Mouse (Mus musculus) frontal cortex, adult (tissue): ENCODE measurements at regions not wholly inside any gene's neighbourhood (a gene's known extent, or its start where the extent isn't known, plus 50 kb on each side); places are given as distances from the start of the nearest gene placed in this dataset.
A peak's percentile ranks its signal among the peaks of the same experiment; 100 is the strongest.
"Not testable (repeated sequence)": the region's sequence is repeated elsewhere in the genome, so short reads cannot be mapped to it uniquely, and the experiment has no call there.

ENCODE experiments used
- ATAC-seq: cut with Nextera tagmentation; 2 replicates; pipeline ENCODE4 v1.9.2; 2017; ENCODE audit warnings: mild to moderate bottlenecking, moderate library complexity, mixed read lengths; ENCODE audit not compliant: low TSS enrichment

DNA sequence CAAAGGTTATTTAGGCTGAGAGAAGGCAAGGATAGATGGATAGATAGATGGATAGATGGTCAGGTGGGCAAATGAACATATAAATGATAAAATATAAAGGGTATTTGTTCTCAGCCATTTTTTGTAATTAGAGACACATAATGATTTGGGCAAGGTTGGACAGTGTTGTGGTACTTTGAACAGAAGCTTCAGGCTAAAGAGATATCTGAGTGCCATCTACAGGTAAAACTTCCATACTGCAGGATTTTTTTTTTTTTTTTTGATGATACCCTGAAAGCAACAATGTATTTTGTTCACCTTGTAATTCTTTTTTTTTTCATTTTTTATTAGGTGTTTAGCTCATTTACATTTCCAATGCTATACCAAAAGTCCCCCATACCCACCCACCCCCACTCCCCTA is 110.1 kb upstream of the Trabd2b start:
- no peak for ATAC-seq

DNA sequence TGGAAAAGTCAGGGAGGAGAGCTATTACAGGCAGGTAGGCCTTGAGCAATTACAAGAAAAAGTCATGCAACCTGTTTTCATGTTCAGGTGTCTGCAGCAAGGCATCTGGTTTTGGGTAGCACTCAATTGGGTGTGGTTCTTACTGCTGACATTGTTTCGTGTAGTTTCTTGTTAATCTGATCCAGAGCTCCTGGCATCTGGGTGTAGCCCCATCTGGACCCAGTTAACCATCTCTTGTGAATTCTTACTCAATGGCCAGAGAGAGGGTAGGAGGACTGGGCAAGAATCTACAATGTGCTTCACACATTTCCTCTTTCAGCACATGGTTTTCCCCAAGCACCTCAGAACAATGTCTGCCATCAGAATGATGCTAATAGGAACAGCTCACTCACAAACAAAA is 108.0 kb upstream of the Trabd2b start:
- not testable (repeated sequence) for ATAC-seq

DNA sequence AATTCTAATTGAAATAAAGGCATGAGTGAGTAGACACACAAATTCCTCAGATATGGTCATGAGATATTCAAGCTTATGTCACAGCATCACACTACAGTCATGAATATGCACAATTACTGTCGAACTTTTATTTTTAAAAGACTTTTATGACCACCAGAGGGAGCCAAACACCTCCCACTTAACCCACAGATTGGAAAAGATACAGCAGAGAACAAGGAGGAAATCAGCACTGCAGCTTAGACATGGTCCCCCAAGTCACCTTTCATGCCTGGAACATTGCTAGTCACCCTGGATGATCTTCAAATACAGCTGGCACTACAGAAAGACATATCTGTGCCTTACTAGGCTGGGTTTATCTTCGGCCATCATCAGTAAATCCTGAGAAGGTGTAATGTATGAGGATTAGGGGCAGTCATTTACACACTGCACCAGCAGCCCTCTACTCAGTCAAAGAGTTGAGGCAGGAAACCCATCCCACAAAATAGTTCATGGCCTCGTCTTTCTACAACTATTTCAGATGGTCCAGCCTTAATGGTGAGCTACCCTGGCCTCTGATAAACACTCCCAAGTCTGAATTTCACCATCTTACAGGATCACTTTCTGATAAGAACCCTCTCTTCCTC is 106.0 kb upstream of the Trabd2b start:
- ATAC-seq, result peak; percentile 62

DNA sequence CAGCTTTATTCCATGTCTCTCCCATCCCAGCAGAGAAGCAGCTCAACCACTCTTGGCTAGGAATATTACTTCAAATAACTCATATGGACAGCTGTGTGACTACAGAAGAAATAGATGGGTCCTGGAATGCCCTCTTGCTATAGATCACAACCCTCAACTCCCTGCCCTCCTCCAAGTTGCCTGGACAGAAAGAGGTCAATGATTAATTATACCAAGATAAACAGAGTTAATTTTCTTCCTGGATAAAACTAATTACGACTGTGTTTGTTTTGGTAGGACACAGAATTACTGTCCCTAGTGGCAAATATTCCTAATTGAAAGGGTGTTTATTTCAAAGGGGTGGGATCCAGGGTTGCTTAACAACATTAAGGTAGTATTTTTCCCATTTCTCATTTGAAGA is 101.9 kb upstream of the Trabd2b start:
- ATAC-seq, result no peak

DNA sequence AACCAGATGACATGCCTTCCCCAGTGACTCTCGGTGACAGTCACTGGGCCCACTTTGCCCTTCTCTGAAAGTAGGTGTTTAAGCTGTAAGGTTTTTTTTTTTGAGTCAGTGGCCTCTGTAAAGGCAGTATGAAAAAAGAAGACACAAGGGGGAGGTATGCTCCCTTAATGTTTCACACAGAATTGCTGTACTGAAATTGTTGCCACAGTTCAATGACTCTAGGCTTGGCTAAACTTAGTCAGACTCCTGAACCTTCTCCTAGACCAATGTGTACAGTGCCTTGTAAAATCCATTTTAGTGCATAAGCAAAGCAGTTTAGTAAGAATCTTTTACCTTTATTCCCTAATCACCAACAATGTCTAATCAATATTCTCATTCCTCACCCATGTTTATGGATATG is 99.0 kb upstream of the Trabd2b start:
- ATAC-seq, result no peak

DNA sequence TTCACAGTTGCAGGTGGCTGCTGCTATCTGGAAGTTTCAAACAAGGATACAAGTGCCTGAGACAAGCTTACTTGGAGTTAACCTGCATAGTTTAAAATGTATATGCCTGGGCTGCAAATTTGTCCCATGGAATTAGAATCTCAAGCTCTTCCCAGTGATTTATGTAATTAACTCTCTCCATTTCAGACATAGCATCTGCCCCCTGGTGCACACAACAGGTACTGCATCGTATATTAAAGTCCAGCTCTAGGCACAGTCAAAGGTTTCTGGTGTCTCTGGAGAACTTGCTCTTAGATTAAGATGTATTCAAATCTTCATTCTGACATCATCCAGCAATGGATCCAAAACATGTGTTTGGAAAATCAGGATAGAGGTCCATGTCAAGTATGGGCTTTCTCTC is 98.0 kb upstream of the Trabd2b start:
- 0 out of 2 replicates have a peak, but pooled peaks have one; percentile 31 for ATAC-seq

DNA sequence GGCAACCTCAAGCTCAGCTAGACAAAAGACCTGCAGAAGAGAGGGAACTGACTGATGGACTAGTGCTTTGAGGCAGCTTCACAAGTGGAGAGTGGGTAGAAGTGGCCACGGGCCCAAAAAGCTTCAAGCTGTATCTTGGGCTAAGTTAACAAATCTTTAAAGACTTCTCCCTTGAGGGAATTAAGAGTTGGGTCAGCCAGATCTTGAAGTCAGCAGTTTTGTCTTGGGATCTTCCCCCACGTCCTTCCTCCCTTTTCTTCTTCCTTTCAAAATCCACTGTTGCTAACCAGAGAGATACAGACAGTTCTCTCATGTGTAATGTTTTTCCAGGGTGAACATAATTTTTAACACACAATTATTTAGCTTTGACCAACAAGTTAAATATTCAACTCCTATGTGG is 91.5 kb upstream of the Trabd2b start:
- no peak for ATAC-seq

DNA sequence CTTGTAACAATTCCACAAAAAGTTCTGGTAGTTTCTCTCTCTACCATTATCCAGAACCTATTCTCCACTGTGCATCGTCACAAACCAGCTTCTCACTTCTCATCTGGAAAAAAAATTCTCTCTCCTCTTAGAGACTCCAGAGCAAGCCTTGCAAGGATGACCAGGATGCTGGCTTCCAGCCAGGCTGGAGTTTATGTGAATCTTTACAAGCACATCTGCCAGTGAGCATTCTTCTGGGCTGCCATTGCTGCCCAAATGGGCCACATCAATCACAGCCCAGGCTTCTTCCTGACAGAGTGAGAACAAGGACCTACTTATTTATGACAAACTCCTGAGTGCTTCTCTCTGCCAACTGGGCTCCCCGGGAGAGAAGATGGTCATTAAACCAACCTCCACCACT is 91.0 kb upstream of the Trabd2b start:
- ATAC-seq, result no peak

DNA sequence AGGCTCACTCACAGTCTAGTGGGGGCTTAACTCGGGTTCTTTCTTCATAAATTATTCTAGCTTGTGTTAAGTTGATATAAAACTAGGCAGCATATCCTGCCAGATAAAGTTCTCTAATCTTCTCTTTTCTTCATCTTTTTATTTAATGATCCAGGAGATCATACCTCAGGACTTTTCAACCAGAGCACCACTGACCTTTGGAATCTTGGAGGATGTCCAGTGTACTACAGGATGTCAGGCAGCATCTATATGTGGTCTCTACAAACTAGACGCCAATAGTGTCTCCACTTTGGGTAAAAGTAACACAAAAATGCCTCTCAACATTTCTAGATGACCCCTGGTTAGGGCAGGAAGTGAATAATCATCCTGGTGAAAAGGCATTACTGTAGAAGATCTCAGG is 89.4 kb upstream of the Trabd2b start:
- no peak for ATAC-seq

DNA sequence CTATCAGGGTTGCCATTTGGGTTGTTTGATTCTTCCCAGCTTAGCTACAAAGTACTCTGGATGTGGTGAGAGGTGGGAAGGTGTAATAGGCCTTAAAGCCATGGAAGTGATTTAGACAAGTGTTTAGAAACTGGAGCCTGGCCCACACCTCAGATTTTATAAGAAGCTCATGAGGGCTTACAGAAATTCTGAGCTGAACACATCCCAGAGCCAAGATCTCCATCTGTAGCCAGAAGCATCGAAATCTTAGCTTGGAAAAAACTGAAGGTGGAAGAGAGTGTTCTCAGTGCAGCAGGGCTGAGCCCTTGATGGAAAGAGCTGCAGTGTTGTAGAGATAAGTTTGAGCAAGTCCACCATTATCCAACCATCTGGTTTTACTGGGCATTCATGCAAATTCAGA is 86.4 kb upstream of the Trabd2b start:
- peak; percentile 77 for ATAC-seq

DNA sequence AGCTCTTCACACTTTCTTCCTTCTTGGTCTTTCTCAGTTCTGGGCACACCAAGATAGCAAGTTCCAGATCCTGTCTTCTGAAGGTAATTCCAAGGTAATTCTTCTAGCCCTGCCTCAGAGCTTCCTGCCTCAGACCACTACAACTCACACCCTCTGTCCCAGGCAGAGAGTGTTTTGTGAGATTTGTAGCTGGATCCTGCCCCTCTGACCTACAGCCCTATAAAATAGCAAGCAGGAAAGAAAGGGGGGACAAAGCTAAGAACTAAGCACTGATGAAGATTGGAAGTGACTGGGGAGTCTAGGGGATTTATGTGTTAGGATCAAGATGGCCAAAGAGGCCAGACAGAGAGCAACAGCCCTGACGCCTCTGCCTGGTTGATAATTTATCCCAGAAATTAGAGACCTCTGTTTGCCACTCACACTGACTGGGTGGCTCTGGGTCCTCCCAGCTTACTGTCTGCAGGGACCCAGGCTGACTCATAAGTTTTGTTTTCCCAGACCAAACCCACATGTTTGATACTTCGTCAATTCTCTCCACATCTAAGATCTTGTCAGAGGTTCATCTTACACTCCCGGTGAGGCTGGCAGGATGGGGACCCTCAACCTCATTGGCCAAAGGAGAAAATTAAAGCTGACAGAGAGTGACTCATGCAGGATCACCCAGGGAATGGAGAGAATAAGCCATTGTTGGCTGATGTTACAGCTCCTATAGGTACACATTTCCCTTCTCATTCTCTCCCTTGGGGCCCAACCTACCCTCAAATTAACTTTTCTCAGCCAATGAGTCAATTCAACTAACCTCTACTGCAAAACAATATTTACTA is 84.8 kb upstream of the Trabd2b start:
- ATAC-seq, result no peak

DNA sequence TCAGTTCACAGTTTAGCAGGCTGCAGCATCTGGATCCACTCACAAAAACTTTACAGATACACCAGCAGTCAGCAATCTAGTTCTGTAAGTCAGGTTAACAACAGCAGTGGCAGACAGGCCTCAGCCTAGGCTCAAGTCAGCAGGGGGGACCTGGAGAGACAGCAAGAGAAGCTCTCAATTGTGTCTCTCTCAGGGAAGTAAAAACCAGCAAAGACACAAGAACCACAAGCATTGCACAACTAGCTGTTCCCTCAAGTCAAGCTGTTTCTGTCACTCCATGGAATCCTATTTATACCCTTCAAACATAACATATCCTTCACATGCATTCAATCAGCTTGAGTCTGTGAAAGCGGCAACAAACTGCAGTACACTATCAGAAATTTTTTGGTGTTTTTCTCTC is 76.5 kb upstream of the Trabd2b start:
- no peak for ATAC-seq

DNA sequence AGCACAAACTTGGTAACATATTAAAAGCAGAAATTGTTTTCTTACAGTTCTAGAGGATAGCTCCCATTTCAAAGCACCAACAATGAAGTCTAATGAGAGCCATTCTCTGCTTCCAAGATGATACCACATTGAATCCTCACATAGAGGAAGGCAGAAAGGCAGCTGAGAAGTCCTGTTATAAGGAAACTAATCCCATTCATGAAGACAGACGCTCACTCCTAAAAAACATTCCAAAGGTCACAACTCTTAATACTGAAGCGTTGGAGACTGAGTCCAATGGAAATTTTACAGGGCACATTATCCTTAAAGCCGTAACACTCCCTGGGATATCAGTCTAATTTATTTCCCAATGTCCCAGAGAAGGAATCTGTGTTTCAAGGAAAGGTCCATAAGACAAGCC is 75.4 kb upstream of the Trabd2b start:
- ATAC-seq, result no peak

DNA sequence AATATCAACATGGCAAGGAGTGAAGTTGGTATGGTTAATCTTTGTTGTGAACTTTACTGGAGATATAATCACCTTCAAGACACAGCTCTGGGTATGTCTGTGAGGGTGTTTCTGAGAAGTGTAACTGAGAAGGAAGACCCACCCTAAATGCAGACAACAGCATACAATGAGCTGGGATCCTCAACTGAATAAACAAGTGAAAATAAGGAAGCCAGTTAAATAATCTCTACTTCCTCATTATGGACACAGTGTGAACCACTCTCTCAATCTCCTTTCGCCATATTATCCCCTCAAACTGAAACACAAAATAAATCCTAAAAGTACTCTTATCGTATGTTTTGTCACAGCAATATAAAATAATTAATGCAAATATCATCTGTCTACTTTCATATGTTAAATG is 71.7 kb upstream of the Trabd2b start:
- no peak for ATAC-seq

DNA sequence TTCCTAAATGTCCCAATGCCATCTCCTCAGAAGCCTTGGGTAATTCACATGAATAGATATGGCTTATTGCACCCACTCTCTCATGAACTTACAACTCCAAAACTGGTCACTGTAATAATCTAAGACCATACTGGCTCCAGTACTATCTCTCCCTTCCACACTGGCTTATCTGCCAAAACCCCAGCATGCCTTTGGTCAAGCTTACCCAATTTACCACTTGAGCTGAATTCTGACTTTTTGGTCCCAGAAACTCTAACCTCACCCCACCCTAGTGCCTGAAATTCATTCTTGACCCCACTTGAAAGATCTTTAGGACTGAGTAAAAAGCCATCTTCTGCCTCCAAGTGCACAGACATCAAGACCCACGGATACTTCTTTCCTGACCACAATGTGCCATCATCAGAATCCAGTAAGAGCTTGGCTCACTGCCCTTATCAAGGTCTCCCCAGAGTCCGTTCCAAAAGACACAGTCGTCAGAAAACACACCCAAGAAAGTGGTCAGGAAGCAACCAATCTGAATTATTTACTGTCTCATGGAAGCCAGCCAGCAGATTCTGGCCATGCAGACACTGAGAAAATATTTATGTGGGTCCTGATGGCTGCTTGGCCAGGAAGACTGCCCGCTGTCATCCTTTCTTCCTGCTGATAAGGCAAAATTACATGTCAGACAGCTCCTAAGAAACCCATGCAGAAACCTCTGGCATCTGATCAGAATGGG is 70.3 kb upstream of the Trabd2b start:
- ATAC-seq, result no peak

DNA sequence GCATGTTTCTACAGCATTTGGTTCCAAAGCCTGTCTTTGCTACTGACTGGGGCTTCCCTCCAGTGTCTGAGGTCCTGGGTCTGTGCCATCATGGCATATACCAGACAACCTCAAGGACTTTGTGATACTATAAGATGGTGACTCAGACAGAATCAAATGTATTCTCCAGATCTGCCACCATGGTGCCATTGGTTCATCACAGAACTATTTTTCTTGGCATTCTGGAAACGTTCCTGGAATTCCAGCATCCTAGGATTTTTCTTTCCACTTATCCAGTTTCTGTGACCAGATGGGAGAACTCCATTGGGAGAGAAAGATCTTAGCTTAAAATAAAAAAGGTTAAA is 69.8 kb upstream of the Trabd2b start:
- ATAC-seq, result peak; percentile 38

DNA sequence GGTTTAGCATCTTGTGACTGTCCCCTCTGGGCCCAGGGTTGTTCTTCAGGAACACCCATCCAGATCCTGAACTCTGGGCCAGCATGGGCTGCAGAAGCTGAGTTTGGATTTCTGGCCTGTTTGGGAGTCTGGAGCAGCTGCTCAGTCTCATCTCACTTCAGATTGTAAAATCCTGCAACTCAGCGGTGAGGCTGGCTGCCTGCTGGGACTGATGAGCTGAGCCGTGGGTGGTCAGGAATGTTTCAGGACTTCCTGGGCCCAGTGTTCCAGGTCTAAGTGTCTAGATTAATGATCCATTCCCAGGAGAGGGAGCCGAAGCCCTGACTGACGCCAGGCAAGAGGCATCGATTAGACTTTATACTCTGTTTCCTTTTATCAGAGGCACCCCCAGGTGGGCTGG is 66.7 kb upstream of the Trabd2b start:
- peak; percentile 84; the same call in 1 of the 2 replicates for ATAC-seq

DNA sequence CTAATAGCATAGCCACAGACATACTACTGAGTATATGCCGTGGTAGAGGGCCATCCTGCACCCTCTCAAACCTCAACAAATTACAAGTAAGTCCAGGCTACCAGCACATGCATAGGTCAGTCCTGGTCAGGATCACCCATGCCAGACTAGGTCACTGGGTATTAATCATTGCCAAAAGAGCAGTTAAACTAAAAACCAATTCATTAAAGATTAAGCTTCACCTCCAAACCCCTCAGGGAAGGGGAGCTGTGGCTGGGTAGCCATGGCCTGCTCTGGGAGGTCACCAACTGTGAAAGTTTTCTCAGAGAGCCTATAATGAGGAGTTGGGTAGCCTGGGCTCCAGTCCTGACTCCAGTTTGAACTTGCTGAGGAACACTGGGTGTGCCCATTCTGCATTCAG is 61.4 kb upstream of the Trabd2b start:
- no peak for ATAC-seq

DNA sequence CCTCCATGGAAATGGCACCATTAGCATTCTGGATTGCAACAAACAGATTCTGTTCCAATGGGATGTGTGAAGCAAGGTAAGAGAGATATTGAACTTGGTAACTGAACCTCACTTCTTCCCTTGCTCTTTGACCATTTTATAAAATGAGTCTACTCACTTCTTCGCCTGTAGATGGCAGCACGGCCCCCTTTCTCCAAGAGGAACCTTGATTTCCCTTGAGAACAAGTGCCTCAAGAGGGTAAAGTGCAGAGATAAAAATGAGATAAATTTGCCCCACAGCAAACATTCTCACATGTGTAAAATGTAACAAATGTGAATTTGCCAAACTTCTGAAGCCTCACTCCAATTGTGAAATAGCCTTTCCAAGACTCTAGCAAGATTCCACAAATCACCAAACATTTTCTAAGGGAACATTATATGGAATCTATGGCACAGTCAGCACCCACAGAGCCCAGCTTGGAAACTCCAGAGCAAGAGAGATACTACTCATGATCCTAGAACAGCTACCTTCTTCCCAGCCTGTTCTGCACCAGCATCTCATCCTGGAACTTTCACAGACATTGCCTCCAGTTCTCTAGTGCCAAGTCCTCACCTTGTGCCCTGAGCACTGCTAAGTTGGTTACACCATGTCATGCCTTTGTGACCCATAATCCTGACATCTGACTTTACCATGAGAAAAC is 60.3 kb upstream of the Trabd2b start:
- peak; percentile 88 for ATAC-seq

DNA sequence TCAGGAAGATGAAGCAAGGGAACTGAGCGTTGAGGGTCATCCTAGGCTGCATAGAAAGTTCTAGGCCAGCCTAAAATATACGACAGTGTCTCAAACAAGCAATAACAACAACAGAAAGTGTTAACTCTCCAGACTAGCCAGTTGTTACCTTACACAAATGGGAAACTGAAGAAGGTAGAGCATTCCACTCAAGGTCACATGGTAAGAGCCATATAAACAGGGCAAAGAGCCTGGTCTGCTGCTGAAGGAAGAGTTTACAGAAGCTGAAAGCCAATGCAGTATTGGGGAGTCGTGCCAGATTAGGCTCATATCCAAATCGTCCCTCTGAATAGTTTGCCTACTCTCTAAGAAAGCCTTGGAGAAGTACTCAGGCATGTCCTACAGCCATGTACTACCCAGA is 59.6 kb upstream of the Trabd2b start:
- no peak for ATAC-seq

DNA sequence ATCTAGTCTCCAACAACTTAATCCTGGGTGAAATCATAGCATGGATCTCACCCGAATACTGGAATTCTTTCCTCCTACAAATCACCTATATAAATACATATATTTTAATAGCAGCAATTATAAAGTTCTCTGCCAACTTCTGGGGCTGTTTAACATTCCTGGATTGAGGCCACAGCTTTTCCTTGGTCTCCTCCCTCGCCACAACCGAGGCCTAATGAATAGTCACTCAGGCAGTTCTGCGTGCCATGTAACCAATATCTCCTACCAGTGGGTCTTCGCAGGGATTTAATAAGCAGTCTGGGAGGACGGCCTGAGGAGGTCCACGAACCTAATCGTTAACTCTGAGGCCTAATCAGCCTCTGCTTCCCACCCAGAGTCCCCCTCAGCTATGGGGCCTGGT is 56.9 kb upstream of the Trabd2b start:
- no peak for ATAC-seq

DNA sequence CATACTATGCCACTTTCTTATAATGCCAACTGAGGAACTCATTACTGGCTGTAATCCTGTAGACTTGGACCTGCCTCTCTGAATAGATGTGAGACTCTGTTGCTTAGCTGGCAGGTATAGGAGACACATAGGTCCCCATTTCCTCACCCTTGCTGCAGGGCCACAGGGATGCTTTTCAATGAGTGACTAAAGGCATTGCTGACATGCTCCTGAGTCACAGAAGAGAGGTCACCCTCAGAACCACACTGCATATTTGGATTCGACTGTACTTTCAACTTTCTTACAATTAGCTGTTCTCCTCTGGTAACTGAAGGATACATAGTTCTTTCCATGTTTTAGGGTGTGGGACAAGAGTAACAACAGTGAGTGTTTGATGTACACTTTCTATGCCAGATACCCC is 55.2 kb upstream of the Trabd2b start:
- no peak for ATAC-seq

DNA sequence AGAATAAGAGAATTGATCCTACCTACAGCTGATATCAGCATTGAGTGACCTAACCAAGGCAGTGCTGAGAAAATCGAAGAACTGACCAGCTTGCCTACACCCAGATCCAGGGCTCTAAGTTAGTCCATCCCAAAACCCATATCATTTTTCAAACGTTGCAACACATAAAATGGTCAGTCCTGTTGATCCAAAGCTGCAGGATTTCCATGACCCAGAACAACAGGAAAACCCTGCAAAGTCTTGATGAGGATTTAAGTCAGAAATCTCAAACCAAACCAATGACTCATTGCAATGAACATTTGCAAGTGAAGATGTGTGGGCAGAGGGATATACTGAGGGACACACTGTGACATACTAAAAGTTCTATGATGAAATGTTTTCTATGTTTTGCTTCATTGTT is 53.5 kb upstream of the Trabd2b start:
- ATAC-seq, result peak; percentile 54
